Mouse (Mus musculus): ENCODE results near the gene Stk26. TPM values are rescaled to one million over a fixed set of nuclear protein-coding genes. Genes with fewer than 3 reads are reported as not detected.

The Stk26 gene
- 6.1 and 6.5 TPM in 2 replicates for polyA plus RNA-seq (2015; fragmentation: Nextera tagmentation; extraction: Ambion mirVana)

GRCm38 (mm10) chrX:50840847-50841560 lies at the start of gene Stk26:
TSS of gene Stk26 (plus strand) at chrX:50841047.
- peak within 1 kb of the TSS; percentile 54 for H3K4me3 ChIP-seq (replicated peaks; ENCODE audit: low read length)
- H3K4me2 ChIP-seq (ENCODE audit: low read depth, low read length), result peak within 1 kb of the TSS; percentile 68
- ATAC-seq (ENCODE audit: insufficient read depth, low FRiP score), result peak; percentile 95
- H3K9me3 ChIP-seq (replicated peaks; ENCODE audit: control insufficient read depth, low read length), result no peaks in the 10 kb centered on the region
- H3K27me3 ChIP-seq (ENCODE audit: control insufficient read depth, insufficient read depth, low read length), result no peaks in the 10 kb centered on the region
- no peaks in the 10 kb centered on the region for H3K4me1 ChIP-seq (ENCODE audit: control insufficient read depth, insufficient read depth, low read length)
- peak within 1 kb of the TSS; percentile 66 for H3K9ac ChIP-seq (ENCODE audit: low read length)
- H3K36me3 ChIP-seq (ENCODE audit: control insufficient read depth, insufficient read depth, low read length), result no peaks in the 10 kb centered on the region
- H3K27ac ChIP-seq (ENCODE audit: low read length), result peak within 1 kb of the TSS; percentile 33; the same call in 1 of the 2 replicates
- WGBS, result 23% methylated on average over 31 of the region's 31 CpGs

DNA sequence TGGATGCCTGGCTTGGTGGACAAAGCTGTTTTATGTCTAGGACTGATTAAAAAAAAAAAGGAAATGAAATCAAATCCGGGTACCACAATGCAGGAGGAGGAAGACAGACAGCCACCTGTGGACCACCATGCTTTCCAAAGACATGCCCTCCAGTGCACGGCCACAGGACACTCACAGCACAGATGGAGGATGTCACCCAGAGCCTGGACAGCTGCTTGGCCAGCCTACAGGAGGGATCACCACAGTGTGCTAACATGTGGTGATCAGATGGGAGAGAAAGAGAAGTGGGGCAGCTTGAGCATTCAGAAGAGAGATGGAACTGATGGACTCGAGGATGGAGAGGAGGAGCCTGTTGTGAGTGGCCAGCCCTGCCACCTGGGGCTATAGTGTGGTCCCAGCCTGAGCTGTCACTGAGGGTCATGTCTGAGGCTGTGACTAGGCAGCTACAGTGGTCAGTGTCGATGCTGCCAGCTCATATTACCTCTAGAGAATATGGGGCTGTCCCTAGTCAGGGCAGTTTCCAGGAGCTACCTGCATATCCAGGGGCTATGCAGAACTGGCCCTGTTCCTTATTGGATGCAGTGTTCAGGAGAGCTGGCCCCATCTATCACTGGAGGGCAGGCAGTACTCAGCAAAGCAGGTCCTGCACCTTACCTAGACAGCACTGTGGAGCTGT lies 47.7 kb upstream of the Stk26 start:
- Histone ChIP-seq H3K27ac (ENCODE audit: low read length) (no peak overlapping the region), H3K4me3 (replicated peaks; ENCODE audit: low read length) (no peak overlapping the region), H3K36me3 (ENCODE audit: control insufficient read depth, insufficient read depth, low read length) (no peaks in the 10 kb centered on the region), H3K9ac (ENCODE audit: low read length) (no peak overlapping the region), H3K4me2 (ENCODE audit: low read depth, low read length) (no peak overlapping the region), H3K9me3 (replicated peaks; ENCODE audit: control insufficient read depth, low read length) (no peaks in the 10 kb centered on the region), H3K27me3 (ENCODE audit: control insufficient read depth, insufficient read depth, low read length) (no peaks in the 10 kb centered on the region; the same call in 1 of the 2 replicates), H3K4me1 (ENCODE audit: control insufficient read depth, insufficient read depth, low read length) (no peaks in the 10 kb centered on the region)
- WGBS, result 48% methylated on average over 4 of the region's 4 CpGs
- ATAC-seq (ENCODE audit: insufficient read depth, low FRiP score), result no peak

DNA sequence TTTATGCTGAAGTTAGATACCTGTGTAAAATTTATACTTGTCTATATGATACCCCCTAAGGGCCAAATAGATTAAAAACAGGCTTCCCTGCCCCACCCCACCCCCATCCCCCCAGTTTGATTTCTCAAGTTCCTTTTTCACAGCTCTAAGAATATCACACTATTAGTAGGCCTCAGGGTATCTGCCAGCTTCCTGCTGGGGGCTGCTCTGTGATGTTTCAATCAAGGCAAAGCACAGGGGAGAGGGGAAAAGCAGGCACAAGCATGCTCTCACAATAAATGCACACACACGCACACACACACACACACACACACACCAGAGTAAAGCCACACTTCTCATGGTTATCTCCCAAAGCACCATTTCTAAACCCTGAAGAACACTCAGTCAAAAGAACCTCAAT lies 43.0 kb upstream of the Stk26 start:
- H3K9ac ChIP-seq (ENCODE audit: low read length), result no peak overlapping the region
- 57% methylated on average over 1 of the region's 1 CpGs for WGBS
- ATAC-seq (ENCODE audit: insufficient read depth, low FRiP score), result no peak
- H3K4me2 ChIP-seq (ENCODE audit: low read depth, low read length), result no peak overlapping the region
- no peak overlapping the region for H3K27ac ChIP-seq (ENCODE audit: low read length)
- H3K36me3 ChIP-seq (ENCODE audit: control insufficient read depth, insufficient read depth, low read length), result no peaks in the 10 kb centered on the region
- H3K27me3 ChIP-seq (ENCODE audit: control insufficient read depth, insufficient read depth, low read length), result no peaks in the 10 kb centered on the region; the same call in 1 of the 2 replicates
- H3K4me1 ChIP-seq (ENCODE audit: control insufficient read depth, insufficient read depth, low read length), result no peaks in the 10 kb centered on the region
- H3K4me3 ChIP-seq (replicated peaks; ENCODE audit: low read length), result no peak overlapping the region
- no peaks in the 10 kb centered on the region for H3K9me3 ChIP-seq (replicated peaks; ENCODE audit: control insufficient read depth, low read length)

DNA sequence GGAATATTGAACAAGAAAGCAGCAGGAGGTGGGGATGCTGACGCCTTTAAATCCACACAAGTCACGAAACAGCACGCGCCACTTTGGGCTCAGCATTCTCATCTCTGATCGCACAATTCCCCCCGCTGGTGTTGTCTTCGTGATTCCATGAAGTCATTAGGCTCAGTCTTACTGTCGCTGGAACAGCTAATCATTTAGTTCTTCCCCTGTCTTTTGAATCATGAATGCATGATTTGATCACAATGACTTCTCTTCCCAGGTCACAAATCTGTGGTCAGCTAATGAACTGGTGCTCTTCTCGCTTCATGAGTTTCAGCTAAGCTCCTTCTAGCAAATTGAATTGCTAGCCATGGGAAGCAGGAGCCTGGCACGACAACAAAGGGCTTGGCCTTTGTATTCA lies 42.3 kb upstream of the Stk26 start:
- Histone ChIP-seq H3K36me3 (ENCODE audit: control insufficient read depth, insufficient read depth, low read length) (no peaks in the 10 kb centered on the region), H3K4me1 (ENCODE audit: control insufficient read depth, insufficient read depth, low read length) (no peaks in the 10 kb centered on the region), H3K4me2 (ENCODE audit: low read depth, low read length) (no peak overlapping the region), H3K27me3 (ENCODE audit: control insufficient read depth, insufficient read depth, low read length) (no peaks in the 10 kb centered on the region; the same call in 1 of the 2 replicates), H3K9ac (ENCODE audit: low read length) (no peak overlapping the region), H3K27ac (ENCODE audit: low read length) (no peak overlapping the region), H3K4me3 (replicated peaks; ENCODE audit: low read length) (no peak overlapping the region), H3K9me3 (replicated peaks; ENCODE audit: control insufficient read depth, low read length) (no peaks in the 10 kb centered on the region)
- 75% methylated on average over 10 of the region's 10 CpGs for WGBS
- ATAC-seq (ENCODE audit: insufficient read depth, low FRiP score), result no peak

GRCm38 (mm10) chrX:50799656-50800188 lies 41.1 kb upstream of the Stk26 start:
- H3K4me3 ChIP-seq (replicated peaks; ENCODE audit: low read length), result no peak overlapping the region
- no peak overlapping the region for H3K4me2 ChIP-seq (ENCODE audit: low read depth, low read length)
- no peaks in the 10 kb centered on the region for H3K9me3 ChIP-seq (replicated peaks; ENCODE audit: control insufficient read depth, low read length)
- H3K27ac ChIP-seq (ENCODE audit: low read length), result no peak overlapping the region
- H3K36me3 ChIP-seq (ENCODE audit: control insufficient read depth, insufficient read depth, low read length), result no peaks in the 10 kb centered on the region
- H3K9ac ChIP-seq (ENCODE audit: low read length), result no peak overlapping the region
- WGBS, result 54% methylated on average over 8 of the region's 8 CpGs
- ATAC-seq (ENCODE audit: insufficient read depth, low FRiP score), result no peak
- no peaks in the 10 kb centered on the region; the same call in 1 of the 2 replicates for H3K27me3 ChIP-seq (ENCODE audit: control insufficient read depth, insufficient read depth, low read length)
- H3K4me1 ChIP-seq (ENCODE audit: control insufficient read depth, insufficient read depth, low read length), result no peaks in the 10 kb centered on the region

GRCm38 (mm10) chrX:50805654-50806053 lies 35.2 kb upstream of the Stk26 start:
- H3K4me3 ChIP-seq (replicated peaks; ENCODE audit: low read length), result no peak overlapping the region
- no peak for ATAC-seq (ENCODE audit: insufficient read depth, low FRiP score)
- H3K4me1 ChIP-seq (ENCODE audit: control insufficient read depth, insufficient read depth, low read length), result no peaks in the 10 kb centered on the region
- H3K36me3 ChIP-seq (ENCODE audit: control insufficient read depth, insufficient read depth, low read length), result no peaks in the 10 kb centered on the region
- no peak overlapping the region for H3K27ac ChIP-seq (ENCODE audit: low read length)
- no peaks in the 10 kb centered on the region; the same call in 1 of the 2 replicates for H3K27me3 ChIP-seq (ENCODE audit: control insufficient read depth, insufficient read depth, low read length)
- H3K9me3 ChIP-seq (replicated peaks; ENCODE audit: control insufficient read depth, low read length), result no peaks in the 10 kb centered on the region
- 43% methylated on average over 4 of the region's 4 CpGs for WGBS
- no peak overlapping the region for H3K9ac ChIP-seq (ENCODE audit: low read length)
- H3K4me2 ChIP-seq (ENCODE audit: low read depth, low read length), result no peak overlapping the region

DNA sequence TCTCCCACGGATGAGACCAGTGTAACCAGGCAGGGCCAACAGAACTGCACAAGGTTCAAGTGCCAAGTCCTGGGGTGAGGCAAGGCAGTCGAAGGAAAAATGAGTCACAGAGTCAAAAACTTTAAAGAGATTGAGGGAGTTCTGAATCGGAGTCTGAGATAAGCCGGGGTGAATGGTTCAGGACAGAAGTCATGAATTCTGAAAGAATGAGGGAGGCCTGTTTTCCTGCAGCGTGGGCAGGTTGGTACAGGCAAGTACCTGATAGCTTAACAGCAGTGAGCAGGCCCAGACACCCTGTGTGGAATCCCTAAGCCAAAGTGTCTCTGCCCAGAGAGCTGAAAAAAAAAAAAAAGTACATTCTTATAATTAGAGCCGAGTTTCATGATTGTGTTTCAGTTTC lies 17.0 kb upstream of the Stk26 start:
- 43% methylated on average over 6 of the region's 6 CpGs for WGBS
- Histone ChIP-seq H3K27me3 (ENCODE audit: control insufficient read depth, insufficient read depth, low read length) (no peaks in the 10 kb centered on the region), H3K4me3 (replicated peaks; ENCODE audit: low read length) (no peak overlapping the region), H3K27ac (ENCODE audit: low read length) (no peak overlapping the region), H3K9me3 (replicated peaks; ENCODE audit: control insufficient read depth, low read length) (no peaks in the 10 kb centered on the region), H3K9ac (ENCODE audit: low read length) (no peak overlapping the region), H3K36me3 (ENCODE audit: control insufficient read depth, insufficient read depth, low read length) (no peaks in the 10 kb centered on the region), H3K4me1 (ENCODE audit: control insufficient read depth, insufficient read depth, low read length) (no peaks in the 10 kb centered on the region), H3K4me2 (ENCODE audit: low read depth, low read length) (no peak overlapping the region)
- peak; percentile 64; the same call in 1 of the 2 replicates for ATAC-seq (ENCODE audit: insufficient read depth, low FRiP score)

DNA sequence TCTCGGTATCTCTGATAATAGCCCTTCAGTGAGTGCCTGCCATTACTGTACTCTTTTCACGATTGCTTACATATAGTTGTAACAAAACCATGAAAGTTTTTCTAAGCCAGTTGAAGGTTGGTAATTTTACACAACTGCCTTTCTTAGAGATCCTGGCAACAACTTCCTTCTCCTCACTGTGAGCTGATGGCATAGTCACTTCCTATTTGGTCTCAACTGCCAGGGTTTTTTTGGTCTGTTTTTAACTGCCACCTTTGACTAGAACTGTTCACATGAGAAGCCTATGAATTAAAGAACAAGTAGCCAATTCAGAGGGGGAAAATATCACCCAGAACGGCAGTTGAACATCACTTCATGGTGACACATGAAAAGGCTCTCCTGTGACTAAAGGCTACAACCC lies 5.3 kb upstream of the Stk26 start:
- H3K4me3 ChIP-seq (replicated peaks; ENCODE audit: low read length), result no peak overlapping the region
- ATAC-seq (ENCODE audit: insufficient read depth, low FRiP score), result no peak
- no peak overlapping the region for H3K9ac ChIP-seq (ENCODE audit: low read length)
- no peaks in the 10 kb centered on the region; the same call in 1 of the 2 replicates for H3K27me3 ChIP-seq (ENCODE audit: control insufficient read depth, insufficient read depth, low read length)
- H3K4me1 ChIP-seq (ENCODE audit: control insufficient read depth, insufficient read depth, low read length), result no peaks in the 10 kb centered on the region
- 79% methylated on average over 3 of the region's 3 CpGs for WGBS
- no peak overlapping the region for H3K27ac ChIP-seq (ENCODE audit: low read length)
- no peaks in the 10 kb centered on the region for H3K9me3 ChIP-seq (replicated peaks; ENCODE audit: control insufficient read depth, low read length)
- H3K36me3 ChIP-seq (ENCODE audit: control insufficient read depth, insufficient read depth, low read length), result no peaks in the 10 kb centered on the region
- no peak overlapping the region for H3K4me2 ChIP-seq (ENCODE audit: low read depth, low read length)

DNA sequence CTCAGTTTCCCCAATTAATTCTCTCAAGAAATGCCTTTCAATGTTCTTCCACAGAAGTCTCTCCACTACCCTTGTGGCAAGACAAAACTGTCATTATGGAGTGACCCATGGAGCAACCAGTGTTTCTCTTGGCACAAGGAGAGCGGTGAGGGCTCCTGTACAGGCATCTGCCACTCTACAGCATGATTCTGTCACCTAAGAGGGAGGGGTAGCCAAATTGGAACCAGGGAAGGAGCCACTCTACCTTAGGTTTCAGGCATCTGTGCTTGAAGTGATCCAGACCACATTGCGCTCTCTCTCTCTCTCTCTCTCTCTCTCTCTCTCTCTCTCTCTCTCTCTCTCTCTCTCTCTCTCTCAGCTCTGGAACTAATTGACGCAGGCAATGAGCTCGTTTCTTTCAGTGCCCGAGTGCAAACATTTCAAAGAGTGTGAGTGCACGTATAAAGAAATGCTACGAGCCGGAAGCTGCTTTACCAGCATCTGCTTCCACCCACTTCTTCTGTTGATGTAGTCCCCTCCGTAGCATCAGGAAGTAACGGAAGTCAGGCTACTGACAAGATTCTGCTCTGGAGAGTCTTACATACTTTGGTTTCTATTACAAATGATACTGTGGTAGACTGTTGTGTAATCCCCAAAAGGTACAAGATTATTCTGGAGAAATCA lies 4.7 kb upstream of the Stk26 start:
- 56% methylated on average over 10 of the region's 10 CpGs for WGBS

More for the DNA sequence above, 4.7 kb upstream of the Stk26 start:
- Histone ChIP-seq H3K4me2 (ENCODE audit: low read depth, low read length) (no peak overlapping the region), H3K27me3 (ENCODE audit: control insufficient read depth, insufficient read depth, low read length) (no peaks in the 10 kb centered on the region; the same call in 1 of the 2 replicates), H3K4me1 (ENCODE audit: control insufficient read depth, insufficient read depth, low read length) (no peaks in the 10 kb centered on the region), H3K9me3 (replicated peaks; ENCODE audit: control insufficient read depth, low read length) (no peaks in the 10 kb centered on the region), H3K36me3 (ENCODE audit: control insufficient read depth, insufficient read depth, low read length) (no peaks in the 10 kb centered on the region), H3K4me3 (replicated peaks; ENCODE audit: low read length) (no peak overlapping the region), H3K9ac (ENCODE audit: low read length) (no peak overlapping the region), H3K27ac (ENCODE audit: low read length) (no peak overlapping the region)
- ATAC-seq (ENCODE audit: insufficient read depth, low FRiP score), result no peak
